In genomic region chr11:68086221-68086620, GRCm38 (mm10) we compare ENCODE assay signal across 10 mouse cellular contexts.
DNase-seq lines count a peak whose midpoint lies in the region; ATAC-seq lines count a peak whose summit lies in the region.
"Had no signal": no experiment of that assay in that cellular context is flagged by ENCODE, and none has a peak within 500 bp of the region (broad histone marks: within the 10 kb centered on the region; RNA-seq: fewer than 3 reads in every experiment).

No protein-coding gene starts in this region.

- no peaks in the 10 kb centered on the region for H3K27me3 ChIP-seq in intestine, embryonic 16.5 days (replicated peaks; ENCODE audit: control insufficient read depth, insufficient read depth, low read length)
- H3K27me3 ChIP-seq in hindbrain, embryonic 10.5 days (ENCODE audit: insufficient read depth, poor library complexity, severe bottlenecking) = no peaks in the 10 kb centered on the region
- H3K27me3 ChIP-seq: limb, embryonic 13.5 days had no signal

- no peak overlapping the region for H3K4me3 ChIP-seq in intestine, embryonic 16.5 days (ENCODE audit: low read length)
- H3K4me3 ChIP-seq in hindbrain, embryonic 10.5 days = no peak overlapping the region
- H3K4me3 ChIP-seq: limb, embryonic 13.5 days had no signal

- peak; percentile 79 for ATAC-seq in intestine, embryonic 16.5 days

- H3K4me2 ChIP-seq in intestine, embryonic 16.5 days (ENCODE audit: low read depth, low read length) = no peak overlapping the region
- H3K4me2 ChIP-seq: limb, embryonic 13.5 days had no signal

- WGBS in intestine, embryonic 16.5 days = 49% methylated on average over 9 of the region's 9 CpGs
- 83% methylated on average over 9 of the region's 9 CpGs for WGBS in hindbrain, embryonic 10.5 days

- DNase-seq in heart, adult 18-20 months = peak; percentile 40 to 45
- no peak for DNase-seq in heart, postnatal 25 days (ENCODE audit: low spot score)
- DNase-seq in urinary bladder, postnatal 14 days (ENCODE audit: low spot score) = peak; percentile 15
- no peak for DNase-seq in urinary bladder, adult 2 months (ENCODE audit: low spot score)
- no peak for DNase-seq in retina, postnatal 1 day
- no peak for DNase-seq in hindbrain, embryonic 10.5 days (ENCODE audit: low spot score)
- DNase-seq: adrenal gland, postnatal 36 days; thymus, adult 18-20 months had no signal

- H3K27ac ChIP-seq in intestine, embryonic 16.5 days (ENCODE audit: low read length) = peak overlapping the region; percentile 59
- H3K27ac ChIP-seq in hindbrain, embryonic 10.5 days = no peak overlapping the region
- H3K27ac ChIP-seq: limb, embryonic 13.5 days had no signal

- H3K9ac ChIP-seq in intestine, embryonic 16.5 days (ENCODE audit: low read depth, low read length) = no peak overlapping the region
- H3K9ac ChIP-seq: limb, embryonic 13.5 days had no signal

- H3K36me3 ChIP-seq in intestine, embryonic 16.5 days (ENCODE audit: control insufficient read depth, insufficient read depth, low read length) = no peaks in the 10 kb centered on the region
- H3K36me3 ChIP-seq in hindbrain, embryonic 10.5 days = peaks cover 3% of the 10 kb centered on the region; the same call in 1 of the 2 replicates
- H3K36me3 ChIP-seq: limb, embryonic 13.5 days had no signal

- intact Hi-C loops in heart, postnatal 25 days (cut with DNase I) = no loop called here

- peaks cover 20% of the 10 kb centered on the region for H3K4me1 ChIP-seq in intestine, embryonic 16.5 days (ENCODE audit: control insufficient read depth, insufficient read depth, low read length)
- peaks cover 10% of the 10 kb centered on the region for H3K4me1 ChIP-seq in hindbrain, embryonic 10.5 days (replicated peaks)

- no peaks in the 10 kb centered on the region for H3K9me3 ChIP-seq in intestine, embryonic 16.5 days (ENCODE audit: control insufficient read depth, low read length)
- H3K9me3 ChIP-seq in hindbrain, embryonic 10.5 days = peaks cover 5% of the 10 kb centered on the region; the same call in 1 of the 2 replicates

Comparison
In these comparisons a context has a peak if more than half of its experiments do, and no peak if none do; other contexts are left out.
1. DNase-seq: peak in heart, adult 18-20 months (2 of 2) and urinary bladder, postnatal 14 days (single experiment); none in heart, postnatal 25 days (single experiment), urinary bladder, adult 2 months (single experiment), retina, postnatal 1 day (single experiment) and hindbrain, embryonic 10.5 days (single experiment).